Mouse (Mus musculus): ENCODE measurements around the gene Cdk12.

The Cdk12 gene

DNA sequence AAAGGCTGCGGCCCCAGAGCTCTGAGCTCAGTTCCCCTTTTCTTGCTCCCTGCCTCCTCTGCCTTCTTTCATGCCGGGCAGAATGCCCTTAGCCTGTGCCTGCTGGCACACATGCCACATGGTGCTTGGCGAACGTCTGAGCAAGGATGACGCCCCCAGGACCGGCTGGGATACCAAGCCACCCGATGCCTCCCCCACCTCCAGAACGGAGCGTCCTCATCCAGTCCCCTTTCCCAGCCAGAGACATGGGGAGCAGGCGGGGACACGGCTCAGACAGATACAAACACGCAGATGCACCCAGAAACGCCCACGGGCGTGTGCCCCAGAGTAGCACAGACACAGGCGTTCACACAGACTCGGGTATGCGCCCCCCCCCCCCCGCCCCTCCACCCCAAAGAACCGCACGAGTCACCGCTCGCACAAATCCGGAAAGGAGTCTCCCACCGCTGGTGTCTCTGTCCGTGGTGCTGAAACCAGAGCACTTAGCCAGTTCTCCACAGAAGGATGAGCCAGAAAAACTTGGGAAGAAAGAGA, 111.0 kb downstream of the Cdk12 start:
- peak; percentile 72 for DNase-seq (ENCODE audit: extremely low spot score, low spot score)

DNA sequence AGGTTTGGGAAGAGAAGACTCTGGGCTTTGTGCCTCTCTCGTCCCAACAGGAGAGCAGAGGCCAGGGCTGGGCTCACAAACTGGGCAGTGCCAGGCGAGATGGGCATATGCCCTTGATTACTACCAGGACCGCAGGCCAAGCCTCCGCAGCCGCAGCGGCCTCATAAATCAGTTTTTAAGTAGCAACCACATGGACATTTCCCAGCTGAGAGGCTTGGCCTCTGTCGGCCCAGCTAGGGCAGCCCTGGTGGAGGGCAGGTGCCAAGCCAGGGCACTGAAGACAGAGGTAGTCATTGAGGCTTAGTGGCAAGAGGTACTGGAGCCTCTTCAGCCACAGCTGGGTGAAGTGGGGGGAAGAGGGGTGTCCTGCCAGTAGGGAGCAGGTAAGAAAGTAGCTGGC, 114.6 kb downstream of the Cdk12 start:
- DNase-seq (ENCODE audit: extremely low spot score, low spot score) = no peak

DNA sequence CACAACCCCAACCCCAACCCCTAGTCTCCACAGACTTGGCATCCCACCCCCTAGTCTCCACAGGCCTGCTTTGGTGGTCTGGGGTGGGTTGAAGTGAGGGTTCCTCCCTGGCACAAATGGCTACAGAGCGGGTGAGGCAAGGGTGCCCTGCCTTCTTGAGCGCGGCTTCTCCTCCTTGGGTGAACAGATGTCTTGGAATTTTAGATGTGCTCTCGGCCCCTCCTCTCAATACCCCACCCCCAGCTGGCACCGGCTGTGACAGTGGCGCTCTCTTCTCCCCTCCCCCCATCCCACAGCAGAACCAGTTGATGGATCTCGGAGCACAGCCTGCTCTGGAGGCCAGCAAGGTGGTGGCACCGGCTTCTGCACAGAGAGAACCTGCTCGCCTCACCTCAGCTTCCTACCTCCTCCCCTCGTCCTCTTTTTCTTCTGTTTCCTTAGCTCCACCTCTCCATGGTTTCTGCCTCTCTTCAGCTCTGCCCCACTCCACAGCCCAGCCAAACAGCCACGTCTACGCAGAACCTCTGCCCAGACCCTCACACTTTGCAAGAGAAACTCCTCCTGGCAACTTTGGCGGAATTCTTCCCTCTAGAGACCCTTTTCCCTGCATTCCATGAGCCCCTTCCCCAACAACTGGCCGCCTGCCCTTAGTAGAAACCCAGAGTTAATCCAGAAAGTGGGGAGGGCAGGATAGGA, 115.7 kb downstream of the Cdk12 start:
- DNase-seq (ENCODE audit: extremely low spot score, low spot score) = no peak

DNA sequence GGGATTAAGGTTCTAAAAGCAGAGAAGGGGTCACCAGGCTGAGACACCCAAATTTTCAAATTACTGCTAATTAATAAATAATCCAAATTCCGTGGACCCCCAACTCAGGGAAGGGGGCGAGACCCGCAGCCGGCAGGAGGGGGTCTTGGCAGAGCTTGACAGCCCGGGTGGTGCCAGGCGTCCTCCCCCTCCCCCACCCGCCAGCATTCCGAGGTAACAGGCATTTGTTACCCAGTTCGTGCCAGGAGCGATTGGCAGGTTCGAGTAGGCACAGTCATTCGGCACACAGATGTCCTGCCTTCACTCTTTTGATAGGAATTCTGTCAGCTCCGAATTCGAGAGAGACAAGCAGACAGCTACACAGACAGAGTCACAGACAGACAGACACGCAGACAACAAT, 116.3 kb downstream of the Cdk12 start:
- DNase-seq (ENCODE audit: extremely low spot score, low spot score) = no peak

DNA sequence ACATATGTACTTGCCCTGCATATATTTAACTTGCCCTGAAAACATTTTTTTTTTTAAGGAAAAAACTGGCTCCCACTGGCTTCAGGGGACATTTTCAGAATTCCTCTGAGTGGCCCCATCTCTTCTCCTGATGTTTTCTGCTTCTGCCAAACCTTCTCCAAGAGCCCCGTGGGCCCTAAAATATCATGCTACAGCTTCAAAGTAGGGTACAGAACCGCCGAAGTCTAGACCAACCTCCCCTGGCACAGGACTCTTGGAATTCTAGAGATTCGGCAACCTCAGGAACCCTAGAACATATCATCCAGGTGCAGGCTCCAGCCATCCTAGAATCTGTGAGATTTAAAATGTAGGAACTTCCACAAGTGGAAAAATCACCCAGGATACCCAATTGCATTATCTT, 116.7 kb downstream of the Cdk12 start:
- no peak for DNase-seq (ENCODE audit: extremely low spot score, low spot score)

DNA sequence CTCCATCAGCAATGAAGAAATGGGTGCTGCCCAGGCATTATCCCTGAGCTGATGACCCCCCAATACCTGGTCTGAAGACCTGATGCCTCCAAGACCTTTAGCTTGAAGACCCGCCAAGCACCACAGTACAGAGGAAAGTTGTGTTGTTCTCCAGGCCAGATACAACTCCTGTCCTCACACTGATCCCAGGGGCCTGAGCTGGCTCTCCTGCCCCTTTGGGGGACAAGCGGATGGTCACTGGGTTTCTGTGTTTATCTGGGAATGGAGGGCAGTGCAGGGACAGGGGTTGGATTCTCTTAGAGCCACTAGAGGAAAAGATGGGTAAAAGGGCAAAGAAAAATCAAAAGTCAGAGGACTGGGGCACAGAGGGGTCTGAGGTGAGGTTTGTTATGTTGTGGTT, 117.1 kb downstream of the Cdk12 start:
- peak; percentile 26 for DNase-seq (ENCODE audit: extremely low spot score, low spot score)

DNA sequence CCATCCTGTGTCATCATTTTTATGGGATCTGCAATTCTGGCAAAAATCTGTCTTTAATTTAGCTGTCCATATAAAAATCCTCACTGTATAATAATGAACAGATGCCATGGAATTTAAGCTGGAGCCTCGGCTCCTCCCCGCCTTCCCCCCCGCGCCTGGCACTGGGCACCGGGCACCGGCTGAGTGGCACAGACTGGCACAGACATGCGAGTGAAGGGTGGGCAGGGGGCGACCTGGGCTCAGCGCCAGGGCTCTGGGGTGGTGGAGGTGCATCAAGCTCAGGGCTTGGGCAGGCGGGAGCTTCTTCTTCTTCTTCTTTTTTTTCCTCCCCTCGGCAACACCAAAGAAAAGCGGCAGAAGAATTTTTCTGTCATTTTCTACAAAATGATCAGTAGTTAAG, 117.5 kb downstream of the Cdk12 start:
- peak; percentile 33 for DNase-seq (ENCODE audit: extremely low spot score, low spot score)

DNA sequence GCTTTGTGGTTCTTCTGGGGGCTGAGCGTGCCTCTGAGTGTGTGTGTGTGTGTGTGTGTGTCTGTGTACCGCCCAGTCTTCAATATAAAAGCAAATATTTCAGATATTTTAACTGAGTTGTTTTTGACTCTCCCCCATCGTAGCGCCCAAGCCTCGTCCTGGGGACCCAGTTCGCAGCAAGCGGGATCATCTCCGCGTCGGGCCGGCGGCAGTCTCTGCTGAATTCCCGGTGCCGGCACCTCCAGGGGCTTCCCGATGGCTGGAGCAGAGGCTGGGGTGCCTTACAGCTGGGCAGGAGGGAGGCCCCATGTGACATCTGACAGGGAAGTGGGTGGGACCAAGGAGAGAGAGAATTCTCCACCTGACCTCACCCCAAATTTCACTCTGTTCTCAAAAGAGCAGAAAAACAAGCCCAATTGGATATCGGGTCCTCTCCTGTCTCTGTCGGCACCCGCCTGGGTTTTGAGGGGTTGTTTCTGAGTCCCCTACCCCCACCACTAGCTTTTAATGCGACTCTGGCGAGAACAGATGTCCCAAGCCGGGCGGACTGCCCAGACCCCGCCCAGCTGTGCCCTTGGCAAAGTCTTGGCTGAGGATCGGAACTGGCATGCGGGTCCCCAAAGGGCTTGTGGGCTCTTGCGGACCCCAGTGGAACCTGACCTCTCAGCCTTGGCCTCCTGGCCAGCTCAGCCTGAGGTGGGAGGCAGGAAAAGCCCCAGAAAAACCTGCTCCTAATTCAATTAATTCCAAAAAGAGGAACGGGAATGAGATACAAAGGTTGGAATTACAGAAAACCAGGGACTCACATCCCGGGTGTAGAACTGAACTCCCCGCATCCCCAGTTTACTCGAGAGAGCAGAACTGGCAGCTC, 118.2 kb downstream of the Cdk12 start:
- peak; percentile 43 for DNase-seq (ENCODE audit: extremely low spot score, low spot score)

DNA sequence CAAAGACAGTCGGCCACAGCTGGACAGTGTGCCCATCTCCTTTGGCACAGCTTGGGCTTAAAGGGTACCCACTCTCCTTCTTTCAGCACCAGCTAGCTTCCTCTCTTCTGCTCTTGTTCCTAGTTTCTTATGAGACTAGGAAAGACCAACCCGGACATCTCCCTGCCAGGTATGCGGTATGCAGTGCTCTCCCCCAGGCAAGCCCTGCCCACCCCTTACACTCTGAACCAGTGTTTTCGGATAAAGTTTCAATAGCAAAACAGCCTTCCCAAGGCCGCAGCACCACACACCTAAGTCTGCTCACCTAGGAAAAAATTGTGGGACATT, 118.8 kb downstream of the Cdk12 start:
- no peak for DNase-seq (ENCODE audit: extremely low spot score, low spot score)

DNA sequence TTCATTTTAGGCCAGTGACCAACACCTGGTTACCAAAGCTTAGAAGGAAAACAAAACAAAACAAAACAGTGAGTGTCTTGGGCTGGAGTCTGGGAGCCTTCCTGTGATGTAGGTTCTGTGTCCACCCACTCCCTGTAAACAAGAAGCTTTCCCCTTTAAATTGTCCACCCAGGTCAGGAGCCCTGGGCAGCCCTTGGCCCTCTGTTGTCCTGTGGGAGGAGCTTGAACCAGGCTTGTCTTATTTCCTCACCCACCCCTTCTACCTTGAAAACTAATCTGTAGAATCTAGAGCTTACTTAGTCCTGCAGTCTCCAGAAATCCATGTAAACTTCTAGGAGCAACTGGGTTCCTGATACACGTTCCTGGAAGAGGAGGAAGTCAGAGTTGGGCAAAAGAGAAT, 119.3 kb downstream of the Cdk12 start:
- no peak for DNase-seq (ENCODE audit: extremely low spot score, low spot score)

DNA sequence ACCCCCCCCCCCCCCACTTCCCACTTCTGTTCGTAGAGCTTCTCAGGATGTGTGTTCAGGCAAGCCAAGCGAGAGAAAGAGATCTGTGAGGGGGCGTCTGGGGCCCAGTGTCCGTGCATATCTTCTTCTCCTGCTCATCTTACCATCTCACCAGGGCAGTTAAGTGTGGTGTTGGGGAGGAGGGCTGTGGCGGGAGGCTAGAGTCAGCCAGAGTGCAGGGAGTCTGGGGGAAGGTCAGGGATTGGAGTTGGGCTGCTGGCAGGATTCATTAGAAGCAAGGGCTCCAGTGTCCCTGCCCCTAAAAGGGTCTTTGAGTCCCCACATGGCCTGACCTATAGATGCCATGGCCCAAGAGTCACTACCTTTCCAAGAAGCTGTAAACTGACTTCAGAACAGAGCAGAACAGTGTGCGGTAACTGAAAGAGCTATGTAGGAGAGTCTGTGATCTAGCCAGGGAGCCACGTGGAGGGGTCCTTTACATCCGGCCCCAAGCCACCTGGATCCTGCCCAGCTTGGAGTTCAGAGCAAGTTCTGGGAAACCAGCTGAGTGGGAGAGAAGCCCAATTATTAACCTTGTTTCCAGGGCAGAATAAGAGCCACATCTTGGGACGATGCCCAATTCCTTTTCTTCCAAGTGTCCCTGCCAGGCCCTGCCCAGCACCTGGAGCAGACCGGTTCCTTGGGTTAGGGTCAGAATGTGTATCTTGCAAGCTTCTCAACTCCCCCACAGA, 120.4 kb downstream of the Cdk12 start:
- peak; percentile 23 for DNase-seq (ENCODE audit: extremely low spot score, low spot score)

DNA sequence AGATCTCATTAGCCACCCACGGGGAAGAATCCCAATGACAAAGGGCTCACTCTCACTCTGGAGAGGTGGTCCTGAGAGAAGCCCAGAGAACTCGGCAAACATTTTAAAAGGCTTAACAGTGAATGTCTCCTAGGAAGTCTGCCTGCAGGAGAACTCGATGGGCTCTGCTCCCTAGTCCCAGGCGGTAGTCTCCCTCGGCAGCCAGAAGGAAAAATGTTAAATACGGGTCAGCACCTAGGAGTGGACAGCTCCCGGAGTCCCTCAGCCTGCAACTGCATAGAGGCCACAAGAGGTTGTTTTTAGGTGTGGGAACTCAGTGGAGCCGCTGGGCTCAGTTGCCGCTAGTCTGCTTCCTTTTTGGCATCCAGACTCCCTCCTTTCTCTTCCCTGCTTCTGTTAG, 121.1 kb downstream of the Cdk12 start:
- peak; percentile 54 for DNase-seq (ENCODE audit: extremely low spot score, low spot score)

DNA sequence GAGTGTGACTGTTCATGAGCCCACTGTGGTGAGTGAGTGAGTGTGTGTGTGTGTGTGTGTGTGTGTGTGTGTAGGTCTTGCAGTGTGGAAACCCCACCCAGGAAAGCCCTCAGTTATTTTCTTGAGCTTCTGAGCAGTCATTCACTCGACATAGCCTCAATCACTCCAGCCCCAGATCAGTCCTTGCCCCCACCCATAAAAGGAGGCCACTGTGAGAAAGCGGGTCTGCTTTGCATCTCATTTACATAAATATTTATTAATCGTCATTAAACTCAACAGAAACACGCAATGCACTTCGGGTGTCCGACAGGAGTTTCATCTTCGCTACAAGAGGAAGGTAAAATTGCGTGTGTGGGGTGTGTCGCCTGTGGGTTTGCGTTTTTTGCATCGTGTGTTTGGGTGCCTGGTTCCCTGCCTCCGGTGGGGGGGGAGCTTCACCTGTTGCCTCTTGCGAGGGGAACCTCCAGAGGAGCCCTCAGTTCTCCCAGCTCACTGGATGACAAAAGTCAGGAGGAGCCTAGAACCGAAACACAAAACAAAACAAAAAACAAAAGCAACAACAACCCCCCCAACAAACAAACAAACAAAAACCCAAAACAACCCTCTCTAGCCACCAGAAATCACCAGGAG, 122.4 kb downstream of the Cdk12 start:
- no peak for DNase-seq (ENCODE audit: extremely low spot score, low spot score)

DNA sequence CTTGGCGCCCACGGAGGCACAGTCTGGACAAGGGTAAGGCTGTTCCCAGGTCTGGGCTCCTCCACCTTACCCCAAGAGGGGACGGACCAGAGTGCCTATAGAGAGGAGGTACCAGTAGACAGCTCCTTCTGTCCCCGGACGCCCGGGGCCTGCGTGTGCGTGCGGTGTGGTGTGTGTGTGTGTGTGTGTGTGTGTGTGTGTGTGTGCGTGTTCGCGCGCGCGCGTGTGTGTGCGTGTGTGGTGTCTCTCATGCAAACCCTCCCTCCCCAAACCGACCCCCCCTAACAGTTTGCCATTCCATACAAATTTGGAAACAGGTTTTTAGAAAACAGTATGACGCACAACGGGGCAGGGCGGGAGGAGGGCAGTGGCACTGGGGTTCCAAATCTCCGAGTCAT, 123.0 kb downstream of the Cdk12 start:
- DNase-seq (ENCODE audit: extremely low spot score, low spot score) = no peak

DNA sequence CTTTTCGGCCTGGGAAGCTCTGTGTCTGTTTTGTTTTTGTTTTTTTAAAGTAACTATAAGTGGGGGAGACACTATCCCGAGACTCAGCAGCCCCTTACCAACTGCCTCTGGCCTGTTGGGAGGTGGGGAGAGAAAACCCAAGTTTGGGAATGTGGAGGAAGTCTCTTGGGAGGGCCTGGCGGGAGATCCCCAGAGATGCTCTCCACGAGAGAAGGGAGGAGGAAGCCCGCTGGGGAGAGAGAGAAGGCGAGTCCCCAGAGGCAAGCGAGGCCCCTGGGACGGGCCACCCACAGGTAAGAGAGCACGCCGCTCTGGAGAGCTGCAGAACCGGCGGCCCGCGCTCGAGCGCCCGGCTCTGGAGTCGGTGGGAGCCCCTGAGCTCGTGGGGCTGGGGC, 123.9 kb downstream of the Cdk12 start:
- no peak for DNase-seq (ENCODE audit: extremely low spot score, low spot score)

DNA sequence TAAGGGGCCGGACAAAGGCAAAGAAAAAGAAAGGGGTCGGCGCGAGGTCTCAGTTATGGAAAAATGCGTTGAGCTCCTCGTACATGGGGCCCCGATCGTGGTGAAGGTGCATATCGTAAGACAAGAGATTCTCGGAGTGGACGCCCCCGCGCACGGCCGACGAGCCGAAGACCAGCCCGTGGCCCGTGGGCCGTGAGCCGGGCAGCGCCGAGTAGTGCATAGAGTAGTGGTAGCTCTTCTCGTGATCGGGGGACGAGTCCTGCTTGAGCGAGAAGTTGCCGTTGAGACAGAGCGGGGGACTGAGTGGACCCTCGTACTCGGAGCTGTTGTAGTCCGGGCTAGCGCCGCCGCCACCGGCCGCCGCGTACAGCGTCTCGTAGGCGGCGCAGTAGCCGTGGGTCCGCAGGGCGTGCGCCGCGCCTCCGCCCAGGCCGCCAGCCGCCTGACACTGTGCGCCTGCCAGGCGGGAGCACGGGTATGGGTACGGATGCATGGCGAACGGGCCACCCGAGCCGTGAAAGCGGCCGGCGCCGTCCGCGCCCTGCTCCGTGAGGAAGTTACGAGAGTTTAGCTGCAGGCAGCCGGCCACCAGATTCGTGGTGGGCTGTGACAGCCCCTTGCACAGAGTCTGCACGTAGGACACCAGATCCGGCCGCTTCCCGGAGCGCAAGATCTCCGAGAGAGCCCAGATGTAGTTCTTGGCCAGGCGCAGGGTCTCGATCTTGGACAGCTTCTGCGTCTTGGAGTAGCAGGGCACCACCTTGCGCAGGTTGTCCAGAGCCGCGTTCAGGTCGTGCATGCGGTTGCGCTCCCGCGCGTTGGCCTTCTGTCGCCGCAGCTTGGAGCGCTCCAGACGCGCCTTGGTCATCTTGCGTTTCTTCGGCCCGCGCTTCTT, 124.5 kb downstream of the Cdk12 start:
- peak; percentile 68 for DNase-seq (ENCODE audit: extremely low spot score, low spot score)

DNA sequence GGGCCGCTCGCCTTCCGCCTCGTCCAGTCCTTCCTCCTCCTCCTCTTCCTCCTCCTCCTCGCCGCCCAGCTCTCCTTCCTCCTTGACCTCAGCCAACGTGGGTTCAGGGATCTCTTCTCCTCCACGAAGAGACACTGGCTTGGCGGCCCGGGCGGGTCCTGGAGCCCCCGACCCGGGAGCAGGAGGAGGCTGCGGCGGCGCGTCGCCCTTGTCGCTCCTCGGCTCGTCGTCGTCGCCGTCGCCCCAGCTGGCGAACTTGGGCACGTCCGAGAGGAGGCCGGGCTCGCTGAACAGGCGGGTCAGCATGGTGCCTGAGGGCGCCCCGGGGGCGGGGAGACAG, 125.1 kb downstream of the Cdk12 start:
- peak; percentile 56 for DNase-seq (ENCODE audit: extremely low spot score, low spot score)
